19 mouse cellular contexts compared by ENCODE assay signal in genomic region chr2:169833638-169834037, GRCm38 (mm10).
DNase-seq lines count a peak whose midpoint lies in the region; ATAC-seq and TF ChIP-seq lines count a peak whose summit lies in the region.
"Had no signal": no experiment of that assay in that cellular context is flagged by ENCODE, and none has a peak within 500 bp of the region (broad histone marks: within the 10 kb centered on the region; RNA-seq: fewer than 3 reads in every experiment).

No protein-coding gene starts in this region.

- ATAC-seq in lung, embryonic 14.5 days (ENCODE audit: insufficient read depth), result no peak
- ATAC-seq in neural tube, embryonic 14.5 days (ENCODE audit: low read depth), result peak; percentile 38; the same call in 1 of the 2 replicates
- ATAC-seq: forebrain, embryonic 13.5 days had no signal

- H3K4me1 ChIP-seq in heart, embryonic 10.5 days, result peaks cover 24% of the 10 kb centered on the region
- peaks cover 15% of the 10 kb centered on the region for H3K4me1 ChIP-seq in lung, embryonic 14.5 days (ENCODE audit: insufficient read depth)
- H3K4me1 ChIP-seq in embryonic facial prominence, embryonic 10.5 days, result peaks cover 23% of the 10 kb centered on the region
- peaks cover 15% of the 10 kb centered on the region for H3K4me1 ChIP-seq in neural tube, embryonic 14.5 days (ENCODE audit: control insufficient read depth, insufficient read depth, low read length)

- no peak overlapping the region for H3K9ac ChIP-seq in lung, embryonic 14.5 days
- no peak overlapping the region for H3K9ac ChIP-seq in neural tube, embryonic 14.5 days (replicated peaks; ENCODE audit: low read depth, low read length)
- H3K9ac ChIP-seq: forebrain, embryonic 13.5 days; heart, embryonic 15.5 days; liver, embryonic 14.5 days; midbrain, embryonic 12.5 days had no signal

- 0 out of 2 replicates have a peak overlapping the region, but pooled peaks have one; percentile 13 for H3K27ac ChIP-seq in heart, embryonic 10.5 days
- H3K27ac ChIP-seq in lung, embryonic 14.5 days (ENCODE audit: low read depth), result 0 out of 2 replicates have a peak overlapping the region, but pooled peaks have one; percentile 46
- H3K27ac ChIP-seq in embryonic facial prominence, embryonic 10.5 days (replicated peaks), result peak overlapping the region; percentile 75; the same call in 1 of the 2 replicates
- H3K27ac ChIP-seq in neural tube, embryonic 14.5 days (ENCODE audit: low read depth, low read length), result peak overlapping the region; percentile 25; the same call in 1 of the 2 replicates
- H3K27ac ChIP-seq: forebrain, embryonic 13.5 days; heart, embryonic 15.5 days; layer of hippocampus, adult 2 months; liver, embryonic 14.5 days; midbrain, embryonic 12.5 days had no signal

- no peaks in the 10 kb centered on the region for H3K9me3 ChIP-seq in heart, embryonic 10.5 days
- no peaks in the 10 kb centered on the region for H3K9me3 ChIP-seq in lung, embryonic 14.5 days (ENCODE audit: low read depth, low read length)
- no peaks in the 10 kb centered on the region for H3K9me3 ChIP-seq in embryonic facial prominence, embryonic 10.5 days
- no peaks in the 10 kb centered on the region for H3K9me3 ChIP-seq in neural tube, embryonic 14.5 days (ENCODE audit: control insufficient read depth, low read length)
- H3K9me3 ChIP-seq: forebrain, embryonic 13.5 days; heart, embryonic 15.5 days; midbrain, embryonic 12.5 days had no signal

- no peaks in the 10 kb centered on the region for H3K27me3 ChIP-seq in heart, embryonic 10.5 days (ENCODE audit: insufficient read depth, poor library complexity, severe bottlenecking)
- H3K27me3 ChIP-seq in lung, embryonic 14.5 days (ENCODE audit: insufficient read depth, low read length), result no peaks in the 10 kb centered on the region
- no peaks in the 10 kb centered on the region for H3K27me3 ChIP-seq in embryonic facial prominence, embryonic 10.5 days (replicated peaks; ENCODE audit: low read depth, poor library complexity, severe bottlenecking)
- no peaks in the 10 kb centered on the region for H3K27me3 ChIP-seq in neural tube, embryonic 14.5 days (ENCODE audit: control insufficient read depth, insufficient read depth, low read length)
- H3K27me3 ChIP-seq: heart, embryonic 15.5 days; midbrain, embryonic 12.5 days had no signal

- 80% methylated on average over 9 of the region's 9 CpGs for WGBS in heart, embryonic 10.5 days
- 28% methylated on average over 9 of the region's 9 CpGs for WGBS in lung, embryonic 14.5 days
- WGBS in embryonic facial prominence, embryonic 10.5 days, result 85% methylated on average over 9 of the region's 9 CpGs
- 37% methylated on average over 9 of the region's 9 CpGs for WGBS in neural tube, embryonic 14.5 days

- TF ChIP-seq CTCF in lung, embryonic 14.5 days (IDR thresholded peaks at IDR 0.05; ENCODE audit: low read depth), result no peak

- no peak overlapping the region for H3K4me3 ChIP-seq in heart, embryonic 10.5 days
- H3K4me3 ChIP-seq in lung, embryonic 14.5 days (ENCODE audit: low read depth, low read length), result no peak overlapping the region
- H3K4me3 ChIP-seq in embryonic facial prominence, embryonic 10.5 days, result no peak overlapping the region
- no peak overlapping the region for H3K4me3 ChIP-seq in neural tube, embryonic 14.5 days (ENCODE audit: low read depth, low read length)
- H3K4me3 ChIP-seq: forebrain, embryonic 13.5 days; heart, embryonic 15.5 days; layer of hippocampus, adult 2 months; midbrain, embryonic 12.5 days had no signal

- H3K4me2 ChIP-seq in lung, embryonic 14.5 days, result peak overlapping the region; percentile 50
- H3K4me2 ChIP-seq in neural tube, embryonic 14.5 days (ENCODE audit: low read depth, low read length), result no peak overlapping the region
- H3K4me2 ChIP-seq: forebrain, embryonic 13.5 days; heart, embryonic 15.5 days; midbrain, embryonic 12.5 days had no signal

- intact Hi-C loops in heart, postnatal 10 days (cut with DNase I), result no loop called here
- intact Hi-C loops in heart, postnatal 25 days (cut with DNase I), result no loop called here

- no peak for DNase-seq in heart, embryonic 10.5 days (ENCODE audit: low spot score)
- DNase-seq in heart, postnatal 10 days, result no peak
- DNase-seq in lung, embryonic 14.5 days, result peak; percentile 27
- no peak for DNase-seq in lung, postnatal 4 days
- no peak for DNase-seq in embryonic facial prominence, embryonic 10.5 days (ENCODE audit: low spot score)
- no peak for DNase-seq in heart, postnatal 25 days (ENCODE audit: low spot score)
- DNase-seq in cerebellum, postnatal 36 days, result no peak
- DNase-seq: cerebellum, adult 18-20 months; gastrocnemius, postnatal 10 days; heart, adult 18-20 months; kidney, postnatal 14 days; layer of hippocampus, postnatal 36 days; right cerebral cortex, postnatal 25 days had no signal

- no peaks in the 10 kb centered on the region for H3K36me3 ChIP-seq in heart, embryonic 10.5 days
- H3K36me3 ChIP-seq in lung, embryonic 14.5 days (ENCODE audit: insufficient read depth), result no peaks in the 10 kb centered on the region
- no peaks in the 10 kb centered on the region for H3K36me3 ChIP-seq in embryonic facial prominence, embryonic 10.5 days (replicated peaks)
- no peaks in the 10 kb centered on the region for H3K36me3 ChIP-seq in neural tube, embryonic 14.5 days (ENCODE audit: control insufficient read depth, insufficient read depth, low read length)
- H3K36me3 ChIP-seq: heart, embryonic 15.5 days; midbrain, embryonic 12.5 days had no signal

Comparison
In these comparisons a context has a peak if more than half of its experiments do, and no peak if none do; other contexts are left out.
1. H3K27ac ChIP-seq: peak in every context shown above with its lines; median percentile 75 in embryonic facial prominence, embryonic 10.5 days; 46 in lung, embryonic 14.5 days; 25 in neural tube, embryonic 14.5 days; 13 in heart, embryonic 10.5 days.